Mouse (Mus musculus) kidney, adult 9 months (tissue): Measurements from ENCODE around the gene Col27a1.

Experiments
- DNase-seq: peaks from one replicate; pipeline ENCODE4 v3.0.0; 2022

The Col27a1 gene

DNA sequence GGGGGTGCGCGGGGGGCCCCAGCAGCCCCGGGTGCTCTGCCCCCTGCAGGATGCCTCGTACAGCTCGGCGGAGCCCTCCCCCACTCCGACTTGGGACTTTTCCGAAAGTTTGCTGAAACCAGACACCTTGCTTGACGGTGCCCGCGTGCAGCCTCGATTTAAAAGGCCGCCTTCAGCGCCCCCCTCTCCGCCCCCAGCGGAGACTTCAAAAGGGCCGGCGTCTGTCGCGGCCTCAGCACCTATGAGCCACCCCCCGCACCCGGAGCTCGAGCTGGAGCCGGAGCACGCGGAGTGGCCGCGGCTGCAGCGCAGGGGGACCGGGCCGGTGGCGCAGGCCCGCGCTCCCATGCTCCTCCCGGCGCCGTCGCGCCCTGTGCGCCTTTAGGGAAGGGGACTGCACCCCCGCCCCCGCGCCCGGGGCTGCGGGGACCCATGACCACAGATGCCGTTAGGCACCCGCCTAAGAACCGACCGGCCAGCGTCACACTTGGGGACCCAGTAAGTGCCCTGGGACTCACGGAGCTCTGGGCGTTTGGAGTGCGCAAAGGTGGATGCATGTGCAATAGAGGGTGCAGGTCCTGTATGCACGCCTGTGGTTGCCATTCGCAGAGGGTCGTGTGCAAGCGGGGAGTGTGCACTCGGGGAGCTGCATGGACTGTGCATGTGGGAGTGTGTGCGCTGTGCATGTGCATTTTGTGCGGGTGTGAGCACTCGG lies at the start of gene Col27a1:
TSS of gene Col27a1 (plus strand) at position 98 of the 715 bp plus-strand sequence.
- no peak for DNase-seq

DNA sequence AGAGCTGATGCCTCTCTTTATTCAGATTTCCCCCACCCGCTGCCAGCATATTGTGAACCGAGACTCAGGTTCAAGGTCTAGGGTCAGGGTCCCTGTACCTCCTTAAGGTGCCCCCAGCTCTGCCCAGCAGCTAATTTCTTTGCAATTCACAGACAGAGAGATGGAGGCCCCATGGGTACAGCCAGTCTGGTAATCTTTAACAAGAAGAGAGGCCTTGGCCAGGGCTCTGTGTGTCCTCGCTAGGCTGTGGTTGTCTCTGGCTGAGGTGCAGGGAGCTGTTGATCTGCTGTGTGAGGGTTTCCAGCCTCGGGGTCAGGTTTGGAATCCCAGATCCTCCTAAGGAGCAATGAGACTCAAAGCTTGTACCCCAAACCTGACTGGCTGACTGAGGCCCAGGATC lies 48.2 kb upstream of the Col27a1 start:
- peak; percentile 80 for DNase-seq

DNA sequence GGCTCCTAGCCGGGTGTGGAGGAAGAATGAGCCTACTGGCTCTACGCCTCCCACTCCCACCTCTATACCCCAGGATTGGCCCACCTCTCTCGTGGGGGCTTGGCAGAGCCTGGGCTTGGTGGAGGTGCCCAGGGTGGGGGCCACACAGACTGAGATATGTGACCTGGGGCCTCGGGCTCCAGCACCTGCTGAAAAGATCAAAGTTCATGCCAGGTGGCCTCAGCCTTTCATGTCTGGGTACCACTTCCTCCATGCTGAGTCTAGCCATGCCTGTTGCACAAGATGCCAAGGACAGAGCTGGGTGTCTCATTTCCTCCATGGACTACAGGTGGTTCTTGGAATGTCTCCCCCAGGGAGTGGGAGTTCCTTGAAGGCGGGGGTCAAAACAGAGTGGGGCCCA lies 47.5 kb upstream of the Col27a1 start:
- no peak for DNase-seq

DNA sequence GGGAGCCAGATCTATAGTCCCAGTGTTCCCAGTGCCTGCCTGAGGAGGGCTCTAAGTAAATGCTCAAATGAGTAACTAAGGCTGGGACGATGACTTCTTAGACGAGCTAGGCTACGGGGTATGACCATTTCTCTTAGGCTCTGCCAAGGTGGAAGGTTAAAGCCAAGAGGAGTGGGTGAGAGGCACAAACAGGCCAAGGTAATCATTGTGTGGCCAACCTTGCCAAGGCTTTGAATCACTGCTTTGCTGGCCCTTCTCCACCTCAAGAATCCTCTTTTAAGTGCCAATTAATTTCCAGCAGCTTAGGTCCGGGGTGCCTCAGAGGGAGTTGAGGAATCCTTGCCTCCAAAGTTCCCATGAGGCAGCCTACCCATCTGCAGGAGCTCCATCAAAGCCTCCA lies 43.7 kb upstream of the Col27a1 start:
- DNase-seq: peak; percentile 83

DNA sequence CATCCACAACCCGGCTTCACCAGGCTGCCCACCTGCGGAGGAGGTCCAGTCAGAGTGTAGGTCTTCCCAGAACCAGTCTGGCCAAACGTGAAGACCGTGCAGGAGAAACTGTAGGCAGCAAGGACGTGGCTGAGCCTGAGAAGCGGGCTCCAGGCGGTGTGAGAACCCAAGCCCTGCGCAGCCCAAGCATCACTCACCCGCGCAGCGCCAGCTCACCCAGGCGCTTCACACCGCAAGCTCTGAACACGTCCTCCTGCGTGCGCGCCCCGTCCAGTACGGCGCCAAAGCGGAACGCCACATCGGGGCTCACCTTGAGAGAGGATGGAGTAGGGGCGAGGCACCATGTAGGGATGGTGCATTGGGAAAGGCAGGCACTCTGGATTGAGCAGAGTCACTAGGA lies 42.7 kb upstream of the Col27a1 start:
- no peak for DNase-seq

DNA sequence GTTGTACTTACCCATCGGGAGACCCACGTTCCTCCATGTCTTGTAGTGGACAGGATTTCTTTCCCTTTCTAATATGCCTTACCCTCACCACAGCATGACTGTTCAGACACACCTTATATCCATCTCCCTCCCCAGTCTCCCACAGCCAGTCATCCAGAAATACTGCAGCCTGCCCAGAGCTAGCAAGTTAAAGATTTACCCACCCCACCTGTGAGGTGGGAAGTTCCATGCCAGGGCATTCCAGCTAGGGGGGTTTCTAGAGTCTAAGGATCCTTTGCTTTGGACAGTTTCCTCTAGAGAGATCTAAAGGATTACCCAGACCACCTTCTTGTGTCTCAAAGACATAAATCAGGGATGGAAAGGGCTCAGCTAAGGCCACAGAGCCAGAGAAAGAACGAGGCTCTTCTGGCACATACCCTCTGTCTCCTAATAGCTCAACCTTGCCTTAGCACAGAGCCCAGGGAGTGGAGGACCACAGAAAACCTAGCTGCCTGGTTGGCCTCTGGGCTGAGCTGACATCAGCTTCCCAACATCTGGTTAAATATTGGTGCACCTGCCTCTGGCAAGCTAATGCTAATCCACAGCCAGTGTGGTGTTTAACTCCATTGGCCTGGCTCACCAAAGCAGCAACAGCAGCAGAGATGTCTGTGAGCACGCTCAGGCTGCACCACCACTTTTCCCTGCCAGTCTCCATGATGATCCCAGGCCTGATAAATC lies 41.7 kb upstream of the Col27a1 start, which contains the start of gene Kif12:
TSS of gene Kif12 (minus strand) at position 163 of the 717 bp plus-strand sequence.
- peak; percentile 96 for DNase-seq

DNA sequence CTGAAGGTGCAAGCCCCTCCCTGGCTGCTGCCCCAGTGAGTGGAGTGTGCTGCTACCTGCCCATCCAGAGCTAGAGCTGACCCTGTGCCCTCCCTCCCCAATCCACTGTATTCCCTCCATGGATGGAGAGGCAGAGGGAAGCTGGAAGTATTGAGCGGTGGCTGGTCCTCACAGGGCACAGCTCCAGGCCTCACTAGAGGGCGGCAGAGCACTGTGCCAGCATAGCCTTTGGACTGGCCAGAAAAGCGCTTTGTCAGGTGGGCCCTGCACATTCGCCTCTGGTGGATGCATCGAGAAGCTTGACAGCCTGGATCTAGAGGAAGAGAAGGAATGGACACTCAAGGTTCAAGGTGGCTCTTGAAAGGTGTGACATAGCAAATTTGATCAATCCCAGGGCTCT lies 32.2 kb upstream of the Col27a1 start:
- peak; percentile 77 for DNase-seq

DNA sequence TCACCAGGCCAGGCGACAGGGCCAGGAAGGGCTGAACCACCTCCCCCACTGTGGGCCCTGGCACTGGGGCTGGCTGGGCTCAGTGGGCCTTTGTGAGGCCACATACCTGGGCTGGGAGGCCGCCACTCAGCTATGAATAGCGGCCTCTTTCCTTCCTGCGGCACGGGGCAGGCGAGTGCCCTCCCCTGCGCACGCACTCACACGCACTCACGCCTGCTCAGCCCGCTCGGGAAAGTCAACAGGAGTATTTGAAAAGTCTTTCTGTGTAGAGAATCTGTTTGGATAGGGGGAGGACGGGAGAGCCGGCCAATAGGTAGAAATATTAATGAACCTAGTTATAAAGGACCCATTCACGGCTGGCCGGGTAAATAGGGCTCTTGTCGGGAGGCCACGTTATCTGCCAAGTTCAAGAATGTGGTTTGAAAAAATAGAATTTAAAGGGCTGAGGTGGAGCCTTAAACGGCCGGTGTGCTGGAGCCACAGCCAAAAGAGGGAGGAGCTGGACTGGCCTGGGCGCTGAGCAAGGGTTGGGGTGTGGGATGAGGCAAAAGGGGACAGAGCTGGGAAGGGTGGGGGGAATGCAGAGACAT lies 27.4 kb upstream of the Col27a1 start:
- peak; percentile 45 for DNase-seq

DNA sequence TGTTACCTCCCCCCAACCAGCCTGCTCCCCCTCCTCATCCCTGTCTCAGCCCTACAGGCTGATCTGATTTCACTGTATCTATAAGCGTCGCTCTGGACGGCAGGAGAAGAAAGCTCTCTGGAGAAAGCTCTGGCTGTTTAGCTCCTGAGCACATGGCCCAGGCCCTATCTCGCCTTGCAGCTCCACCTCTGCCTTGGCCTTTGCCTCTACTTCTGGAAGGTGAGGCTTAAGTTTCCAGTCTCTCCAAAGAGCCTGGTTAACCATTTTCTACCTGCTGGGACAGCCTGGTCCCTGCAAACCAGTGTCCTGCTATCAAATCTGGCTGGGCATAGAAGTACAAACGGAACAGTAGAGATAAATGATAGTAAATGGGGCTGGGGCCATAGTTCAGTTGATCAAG lies 22.2 kb upstream of the Col27a1 start:
- no peak for DNase-seq

DNA sequence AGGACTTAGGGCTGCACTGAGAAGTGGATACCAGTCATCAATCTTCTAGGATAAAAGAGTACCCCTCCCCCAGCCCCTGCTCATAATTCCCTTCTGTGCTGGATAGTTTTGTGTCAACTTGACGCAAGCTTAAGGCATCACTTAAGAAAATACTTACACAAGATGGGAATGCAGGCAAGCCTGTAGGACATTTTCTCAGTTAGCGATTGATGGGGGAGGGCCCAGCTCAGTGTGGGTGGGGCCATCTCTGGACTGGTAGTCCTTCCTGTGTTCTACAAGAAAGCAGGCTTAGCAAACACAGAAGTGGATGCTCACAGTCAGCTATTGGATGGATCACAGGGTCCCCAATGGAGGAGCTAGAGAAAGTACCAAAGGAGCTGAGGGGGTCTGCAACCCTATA lies 19.4 kb upstream of the Col27a1 start:
- DNase-seq: no peak

DNA sequence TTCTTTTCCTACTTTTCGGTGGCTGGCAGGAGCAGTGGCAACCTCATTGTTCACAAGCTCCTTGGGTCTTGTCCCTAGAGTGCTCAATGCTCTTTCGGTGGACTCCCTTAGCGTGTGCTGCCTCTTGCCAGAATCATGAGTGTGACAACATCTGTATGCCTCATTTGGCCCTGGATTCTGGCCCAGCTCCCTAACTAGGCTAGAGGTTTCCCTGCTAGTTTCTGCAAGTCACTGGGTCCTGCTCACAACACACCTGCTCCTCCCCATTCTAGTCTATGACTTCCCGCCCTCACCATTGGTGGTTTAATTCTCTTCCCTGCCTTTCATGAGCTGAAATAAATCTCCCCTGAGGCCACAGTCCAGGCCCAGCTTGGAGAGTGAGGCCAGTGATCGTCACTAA lies 14.4 kb upstream of the Col27a1 start:
- no peak for DNase-seq

DNA sequence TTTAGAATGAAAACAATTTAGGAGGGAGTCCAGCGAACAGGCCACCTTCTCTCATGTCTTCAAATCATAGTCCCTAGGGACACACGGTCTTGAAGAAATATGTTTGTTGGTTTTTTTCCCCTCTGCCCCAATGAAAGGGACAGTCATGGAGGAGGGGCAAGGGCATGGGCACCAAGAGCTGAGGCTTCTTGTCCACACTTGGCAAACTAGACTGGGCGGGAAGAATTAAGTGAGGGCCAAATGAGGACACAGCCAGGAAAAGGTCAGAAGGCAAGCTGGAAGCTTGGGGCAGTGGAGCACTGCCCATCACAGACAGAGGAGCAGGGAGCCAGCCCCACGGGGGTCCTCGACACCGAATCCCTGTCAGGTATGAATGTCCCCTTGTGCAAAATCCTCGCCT lies 9.9 kb upstream of the Col27a1 start:
- DNase-seq: no peak

DNA sequence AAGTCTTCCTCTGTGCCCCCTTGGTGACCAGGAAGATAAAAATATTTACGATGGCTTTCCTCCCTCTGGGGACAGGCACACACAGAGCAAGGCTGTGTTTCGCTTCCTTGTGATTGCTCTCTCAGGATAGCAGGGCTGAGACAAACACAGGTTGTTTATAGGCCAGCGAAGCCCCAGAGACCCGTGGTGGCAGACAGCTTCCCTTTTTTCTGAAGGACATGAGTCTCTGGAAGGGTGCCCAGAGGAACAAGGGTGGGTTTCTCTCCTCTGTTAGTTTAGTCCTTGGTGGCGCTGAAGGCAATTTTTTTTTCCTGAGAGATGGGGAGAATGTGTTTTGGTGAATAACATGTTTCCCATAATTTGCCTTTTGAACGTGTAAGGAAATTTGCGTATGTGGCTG lies 8.2 kb upstream of the Col27a1 start:
- no peak for DNase-seq

DNA sequence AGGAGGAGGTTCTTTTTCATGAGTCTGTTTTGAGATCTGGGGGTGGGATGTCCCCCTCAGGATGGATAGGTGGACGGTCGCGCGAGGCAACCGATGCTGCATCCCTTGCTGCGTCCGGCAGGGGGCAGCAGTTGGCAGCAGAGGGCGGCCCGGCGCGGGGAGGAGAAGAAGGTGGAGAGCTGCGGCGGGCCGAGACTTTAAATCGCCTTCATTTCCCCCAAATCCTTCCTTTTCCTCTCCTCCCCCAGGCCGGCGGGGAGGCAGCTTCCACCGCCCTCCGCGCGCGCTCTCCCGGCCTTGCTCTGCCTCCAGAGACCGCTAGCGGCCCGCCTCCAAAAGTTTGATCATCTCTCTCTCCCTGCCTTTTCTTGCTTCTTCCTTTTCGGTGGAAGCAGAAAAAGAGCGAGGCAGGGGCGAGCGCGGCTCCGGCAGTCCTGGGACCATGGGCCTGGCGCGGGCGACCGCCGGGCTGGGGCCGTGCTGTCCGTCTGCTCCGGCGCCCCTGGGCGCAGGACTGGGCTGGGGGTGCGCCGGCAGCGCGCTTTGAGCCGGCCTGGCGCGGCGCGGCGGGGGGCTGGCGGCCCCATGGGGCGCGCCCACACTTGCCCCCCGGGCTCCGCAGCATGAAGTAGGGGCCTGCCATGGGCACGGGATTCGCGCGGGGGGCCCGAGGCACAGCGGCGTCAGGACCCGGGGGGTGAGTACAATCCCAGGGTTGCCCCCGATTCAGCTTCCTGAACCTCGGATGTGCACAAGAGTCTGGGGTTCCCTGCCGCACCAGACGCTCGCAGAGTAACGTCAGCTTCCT lies 1.6 kb downstream of the Col27a1 start:
- DNase-seq: peak; percentile 83

DNA sequence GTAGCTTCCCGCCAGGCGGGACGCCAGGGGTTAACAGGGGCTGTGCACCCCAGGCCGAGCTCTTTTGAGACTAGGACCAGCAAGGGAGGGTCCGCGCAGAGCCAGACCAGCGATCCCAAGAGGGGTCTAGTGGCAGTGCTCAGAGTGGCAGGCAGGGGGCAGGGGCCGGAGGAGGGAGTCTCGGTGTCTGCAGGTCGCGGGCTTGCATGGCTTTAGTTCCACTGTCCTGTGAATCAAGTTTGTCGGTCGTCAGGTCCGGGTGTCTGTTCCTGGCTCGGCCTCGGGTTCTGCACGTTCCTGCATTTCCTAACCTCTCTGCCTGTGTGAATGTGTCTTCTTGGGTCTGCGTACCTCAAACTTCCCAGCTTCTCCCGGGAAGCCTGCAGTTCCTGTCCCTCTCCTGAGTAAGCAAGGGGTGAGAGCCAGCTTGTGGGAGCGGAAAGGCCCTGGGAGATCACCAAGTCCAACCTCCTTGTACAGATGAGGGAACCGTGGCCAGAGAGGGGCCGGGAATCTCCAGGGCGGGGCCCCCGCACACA lies 2.3 kb downstream of the Col27a1 start:
- peak; percentile 77 for DNase-seq

DNA sequence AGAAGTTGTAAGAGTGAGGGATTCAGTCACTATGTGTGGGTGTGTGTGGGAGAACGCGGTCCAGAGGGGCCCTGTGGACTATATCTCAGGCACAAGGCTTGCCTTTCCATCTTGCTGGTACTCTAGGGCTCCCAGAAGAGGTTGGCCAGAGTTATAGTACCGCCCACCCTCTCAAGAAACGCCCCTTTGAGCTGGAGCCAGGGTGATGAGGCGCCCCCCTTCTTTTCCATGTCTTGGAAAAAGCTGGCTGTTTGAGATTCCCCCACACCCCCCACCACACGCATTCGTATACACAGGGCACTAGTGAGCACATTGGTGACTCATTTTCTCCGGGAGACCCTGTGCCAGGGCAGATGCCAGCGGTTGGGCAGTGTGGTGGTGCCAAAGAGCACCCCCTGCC lies 2.8 kb downstream of the Col27a1 start:
- DNase-seq: peak; percentile 70

DNA sequence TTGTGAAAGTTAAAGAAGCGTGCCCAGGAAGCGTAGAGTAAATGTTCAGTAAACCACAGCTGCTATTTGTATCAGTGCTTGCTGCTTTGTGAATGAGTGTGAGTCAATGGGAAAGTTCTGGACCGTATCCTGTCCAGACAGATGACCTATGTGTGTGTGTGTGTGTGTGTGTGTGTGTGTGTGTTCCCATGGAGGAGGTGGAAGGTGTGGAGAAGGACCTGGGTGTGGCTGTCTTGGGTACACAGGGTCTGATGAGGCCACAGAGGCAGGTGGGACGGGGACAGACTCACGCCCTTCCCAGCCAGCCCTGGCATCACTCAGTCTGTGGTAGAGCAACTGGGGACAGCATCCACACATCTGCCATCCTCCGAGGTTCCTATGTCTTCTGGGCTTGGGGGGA lies 3.7 kb downstream of the Col27a1 start:
- DNase-seq: no peak

DNA sequence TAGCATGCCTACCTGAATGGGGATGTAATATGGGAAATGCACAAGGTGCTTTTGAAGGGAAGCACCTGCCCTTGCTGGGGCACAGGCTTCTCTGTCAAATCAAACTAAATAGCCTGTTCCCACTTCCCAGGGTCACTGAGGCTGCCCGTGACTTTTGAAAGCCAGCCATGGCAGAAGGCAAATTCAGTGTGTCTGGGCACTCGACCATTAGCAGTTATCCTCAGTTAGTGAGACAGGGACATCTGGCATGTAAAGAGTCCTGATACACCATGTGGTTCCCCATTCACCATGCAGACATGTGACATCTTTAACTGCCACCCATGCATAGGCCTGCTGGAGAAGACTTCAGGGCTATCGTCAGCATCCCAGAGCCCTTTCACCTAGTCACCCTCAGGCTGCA lies 5.3 kb downstream of the Col27a1 start:
- DNase-seq: no peak

DNA sequence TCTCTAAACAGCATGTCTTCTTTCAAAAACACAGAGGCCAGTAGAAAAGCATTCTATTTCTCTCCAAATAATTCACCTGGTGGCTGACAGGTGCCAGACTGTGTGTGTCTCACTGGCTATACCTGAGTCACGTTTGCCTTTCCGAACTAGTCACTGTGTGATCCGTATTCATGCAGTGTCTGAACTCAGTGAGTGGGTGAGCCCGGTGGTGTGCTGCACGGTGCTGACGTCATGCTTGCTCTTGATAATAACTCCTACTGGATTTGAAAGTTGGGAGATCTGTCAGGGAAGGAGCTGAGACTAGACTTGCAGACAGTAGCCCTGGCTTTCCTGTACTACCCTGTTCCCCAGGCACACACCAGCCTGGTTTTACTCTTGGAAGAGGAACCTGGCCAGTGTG lies 5.8 kb downstream of the Col27a1 start:
- no peak for DNase-seq

DNA sequence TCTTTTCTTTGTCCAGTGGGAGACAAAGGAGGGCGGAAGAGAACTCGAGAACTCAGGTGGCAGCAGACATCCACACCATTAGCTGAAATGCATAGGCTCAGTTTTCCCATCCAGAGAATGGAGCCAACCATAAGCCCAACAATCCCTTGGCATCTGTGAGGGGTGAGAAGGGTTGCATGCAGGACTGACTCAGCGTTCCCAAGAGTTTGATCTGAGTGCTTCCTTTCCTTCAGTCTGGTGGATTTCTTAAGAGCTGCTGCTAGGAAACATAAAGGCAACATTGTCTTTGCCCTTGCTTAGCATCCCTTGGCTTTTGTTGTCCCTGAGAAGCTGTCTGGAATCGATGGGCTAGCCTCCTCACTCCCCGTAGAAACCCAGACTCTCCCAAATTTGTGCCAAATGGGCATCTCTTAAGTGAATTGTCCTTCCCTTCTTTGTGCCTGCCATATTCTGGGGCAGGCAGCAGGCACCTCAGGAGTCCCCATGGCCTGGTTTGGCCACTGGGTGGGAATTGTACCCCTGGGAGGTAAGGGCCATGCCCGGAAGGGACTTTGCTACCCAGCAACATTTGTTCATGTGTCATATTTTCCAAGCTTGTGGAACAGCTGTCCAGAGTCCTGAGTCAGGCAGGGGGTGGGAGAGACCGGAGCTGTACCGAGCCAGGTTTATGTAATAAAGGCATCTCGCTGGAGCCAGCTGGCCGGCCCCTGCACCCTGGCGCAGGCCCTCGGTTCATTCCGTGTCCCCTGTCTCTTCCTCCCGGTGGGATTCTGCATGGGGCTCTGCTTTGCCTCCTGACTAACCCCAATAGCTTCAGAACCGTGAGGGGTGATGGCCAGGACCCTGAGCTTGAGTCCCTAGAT lies 7.5 kb downstream of the Col27a1 start:
- DNase-seq: peak; percentile 93

DNA sequence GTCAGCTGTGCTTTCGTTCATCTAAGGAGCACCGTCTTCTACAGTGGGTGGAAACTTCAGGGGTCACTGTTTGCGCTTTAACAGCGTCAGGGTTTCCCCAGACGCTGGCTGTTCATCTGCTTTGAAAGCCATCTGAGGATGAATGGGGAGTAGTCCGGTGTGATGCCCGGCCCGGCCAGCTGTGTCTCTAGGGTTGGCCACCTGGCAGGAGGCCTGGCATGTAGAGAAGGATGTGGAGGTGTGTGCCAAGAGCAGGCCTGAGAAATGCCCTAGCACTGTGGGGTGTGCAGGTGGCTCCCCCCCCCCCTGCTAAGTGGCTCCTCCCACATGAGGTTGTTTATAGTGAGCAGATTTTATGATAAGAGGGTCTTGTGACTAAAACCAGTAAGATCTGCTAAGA lies 8.4 kb downstream of the Col27a1 start:
- peak; percentile 68 for DNase-seq

DNA sequence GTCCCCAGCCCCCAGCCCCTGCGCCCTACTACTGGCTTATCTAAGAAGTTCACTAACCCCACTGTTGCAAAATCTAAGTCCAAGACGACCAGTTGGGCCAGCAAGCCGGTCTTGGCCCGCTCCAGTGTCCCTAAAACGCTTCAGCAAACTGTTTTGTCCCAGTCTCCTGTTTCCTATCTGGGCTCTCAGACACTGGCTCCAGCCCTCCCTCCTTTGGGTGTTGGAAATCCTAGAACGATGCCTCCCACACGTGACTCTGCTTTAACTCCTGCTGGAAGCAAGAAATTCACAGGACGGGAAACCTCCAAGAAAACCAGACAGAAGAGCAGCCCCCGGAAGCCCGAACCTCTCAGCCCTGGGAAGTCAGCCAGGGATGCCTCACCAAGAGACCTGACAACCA lies 11.6 kb downstream of the Col27a1 start:
- DNase-seq: peak; percentile 32
